Mouse (Mus musculus) WW6 (cell line): ENCODE results near the gene 6430548M08Rik.

Experiments used
- DNase-seq: peaks from one replicate; pipeline ENCODE4 v3.0.0-alpha.2; 2013; ENCODE audit warnings: low read depth, low spot score

Gene 6430548M08Rik

DNA sequence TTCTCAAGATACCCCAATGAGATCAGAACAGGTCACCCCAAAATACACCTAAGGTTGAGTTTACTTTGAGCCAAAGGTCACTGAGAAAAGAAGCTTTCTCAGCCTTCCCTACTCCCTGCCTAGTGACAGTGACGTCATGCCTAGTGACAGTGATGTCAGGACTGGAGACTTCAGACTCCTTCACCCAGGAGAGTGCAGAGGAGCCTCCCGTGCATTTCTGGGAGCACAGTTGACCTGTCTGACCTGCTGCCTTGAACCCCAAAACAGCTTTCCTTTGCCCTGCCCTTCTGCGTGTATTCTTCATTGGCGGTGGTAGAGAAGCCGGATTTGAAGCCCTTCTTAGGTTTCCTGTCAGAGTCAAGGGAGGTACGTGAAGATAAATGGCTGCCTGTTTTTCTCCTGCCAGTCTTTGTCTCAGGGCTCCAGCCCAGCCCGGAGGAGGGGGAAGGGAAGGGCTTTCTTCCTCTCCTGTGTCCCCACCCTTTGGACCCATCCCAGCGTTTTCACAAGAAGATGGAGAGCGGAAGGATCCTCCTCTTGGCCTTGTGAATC, 9.2 kb upstream of the 6430548M08Rik start:
- DNase-seq = no peak

GRCm38 (mm10) chr8:120109149-120109548, 4.8 kb upstream of the 6430548M08Rik start:
- no peak for DNase-seq

- DNase-seq = no peak
Measured at GRCm38 (mm10) chr8:120110966-120111365, 3.0 kb upstream of the 6430548M08Rik start.

DNA sequence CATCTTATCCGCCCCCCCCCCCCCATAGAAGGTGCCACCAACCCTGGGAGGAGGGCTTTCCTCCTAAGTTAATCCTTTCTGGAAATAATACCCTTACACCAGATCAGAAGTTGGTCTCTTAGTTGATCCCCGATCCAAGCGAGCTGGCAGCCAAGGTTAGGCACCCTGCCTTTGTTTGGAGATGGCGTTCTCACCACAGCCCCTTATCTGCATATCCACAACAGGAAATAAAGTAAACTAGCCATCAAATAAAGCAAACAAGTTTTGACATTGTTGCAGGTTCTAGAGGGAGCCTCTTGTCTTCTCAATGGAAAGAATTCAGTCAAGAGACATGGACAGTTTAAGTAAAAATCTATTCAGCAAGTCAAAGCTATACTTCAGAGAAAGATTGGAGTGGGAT, 2.6 kb upstream of the 6430548M08Rik start:
- DNase-seq = no peak

- DNase-seq = no peak
Measured at GRCm38 (mm10) chr8:120112535-120112934, 1.4 kb upstream of the 6430548M08Rik start.

- DNase-seq = no peak
Measured at GRCm38 (mm10) chr8:120113306-120113705, 646 bp upstream of the 6430548M08Rik start.

DNA sequence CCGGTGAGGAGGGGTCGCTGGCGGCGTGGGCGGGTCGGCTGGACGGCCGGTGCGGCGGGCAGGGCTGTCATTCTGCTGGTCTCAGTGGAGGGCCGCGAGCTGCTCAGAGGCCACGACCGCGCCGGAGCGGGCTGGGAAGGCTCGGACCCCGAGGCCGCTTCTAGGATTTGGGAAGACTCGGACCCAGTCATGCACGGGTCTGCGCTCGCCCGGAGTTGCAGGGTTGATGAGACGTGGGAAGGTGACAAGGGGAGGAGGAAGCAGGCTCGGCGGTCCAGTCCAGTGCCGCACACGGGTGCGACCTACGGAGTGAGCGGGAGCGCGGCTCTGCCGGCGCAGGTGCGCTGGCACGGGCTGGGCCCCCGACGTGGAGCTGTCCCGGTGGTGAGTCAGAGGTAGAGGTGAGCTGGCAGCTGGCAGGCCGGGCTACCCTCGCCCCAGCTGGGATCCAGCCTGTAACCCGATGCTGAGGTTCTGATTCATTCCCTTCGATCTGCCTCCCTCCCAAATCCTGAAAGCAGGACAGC, 426 bp downstream of the 6430548M08Rik start:
- no peak for DNase-seq

- no peak for DNase-seq
Measured at GRCm38 (mm10) chr8:120116600-120116999, 2.6 kb downstream of the 6430548M08Rik start.

GRCm38 (mm10) chr8:120118162-120118561, 4.2 kb downstream of the 6430548M08Rik start:
- no peak for DNase-seq

GRCm38 (mm10) chr8:120118847-120119246, 4.9 kb downstream of the 6430548M08Rik start:
- DNase-seq = no peak

- no peak for DNase-seq
Measured at GRCm38 (mm10) chr8:120119429-120119828, 5.5 kb downstream of the 6430548M08Rik start.

GRCm38 (mm10) chr8:120119931-120120330, 6.0 kb downstream of the 6430548M08Rik start:
- DNase-seq = no peak

DNA sequence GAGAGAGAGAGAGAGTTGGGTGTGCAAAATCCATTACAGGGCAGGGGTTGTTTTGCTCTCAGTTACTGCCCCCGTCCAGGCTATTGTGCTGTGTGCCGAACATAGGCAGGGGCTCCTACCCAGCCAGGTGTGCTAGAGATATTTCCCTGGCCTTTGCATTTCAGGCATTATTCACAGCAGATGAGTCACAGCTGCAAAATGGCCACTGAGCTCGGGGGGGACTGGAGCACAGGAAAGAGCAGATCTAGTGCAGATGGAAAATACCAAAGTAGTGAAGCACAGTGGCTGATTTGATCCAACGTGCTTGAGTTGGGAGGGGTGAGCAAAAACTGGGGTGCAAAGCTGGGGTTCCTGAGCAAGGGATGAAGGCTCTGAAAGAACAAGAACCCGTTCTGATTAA, 7.0 kb downstream of the 6430548M08Rik start:
- DNase-seq = no peak

- no peak for DNase-seq
Measured at GRCm38 (mm10) chr8:120124261-120124660, 10.3 kb downstream of the 6430548M08Rik start.

DNA sequence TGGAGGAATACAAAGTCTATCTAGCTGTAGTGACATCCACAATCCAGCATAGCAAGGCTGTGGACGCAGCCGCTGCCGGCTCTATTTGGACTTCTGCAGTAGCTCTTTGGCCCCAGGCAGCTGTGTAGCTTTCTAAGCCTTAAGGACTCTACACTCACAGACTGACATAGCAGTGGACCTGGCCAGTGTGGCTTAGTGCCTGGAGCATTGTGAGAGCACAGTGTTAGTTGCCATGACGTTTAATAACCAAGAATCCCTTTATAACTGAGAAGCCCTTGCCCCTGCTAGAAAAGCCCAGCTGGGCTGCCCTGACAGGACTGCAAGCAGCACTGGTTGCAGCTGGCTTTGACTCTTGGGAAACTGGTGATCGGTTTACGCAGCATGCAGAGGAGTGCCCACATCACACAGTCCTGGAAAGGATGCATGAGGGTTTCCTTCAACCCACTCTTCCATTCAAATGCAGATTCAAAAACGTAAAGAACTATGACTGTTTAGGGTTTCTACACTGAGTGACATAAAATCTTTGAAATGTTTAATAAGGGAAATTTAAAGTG, 11.0 kb downstream of the 6430548M08Rik start:
- DNase-seq = no peak

DNA sequence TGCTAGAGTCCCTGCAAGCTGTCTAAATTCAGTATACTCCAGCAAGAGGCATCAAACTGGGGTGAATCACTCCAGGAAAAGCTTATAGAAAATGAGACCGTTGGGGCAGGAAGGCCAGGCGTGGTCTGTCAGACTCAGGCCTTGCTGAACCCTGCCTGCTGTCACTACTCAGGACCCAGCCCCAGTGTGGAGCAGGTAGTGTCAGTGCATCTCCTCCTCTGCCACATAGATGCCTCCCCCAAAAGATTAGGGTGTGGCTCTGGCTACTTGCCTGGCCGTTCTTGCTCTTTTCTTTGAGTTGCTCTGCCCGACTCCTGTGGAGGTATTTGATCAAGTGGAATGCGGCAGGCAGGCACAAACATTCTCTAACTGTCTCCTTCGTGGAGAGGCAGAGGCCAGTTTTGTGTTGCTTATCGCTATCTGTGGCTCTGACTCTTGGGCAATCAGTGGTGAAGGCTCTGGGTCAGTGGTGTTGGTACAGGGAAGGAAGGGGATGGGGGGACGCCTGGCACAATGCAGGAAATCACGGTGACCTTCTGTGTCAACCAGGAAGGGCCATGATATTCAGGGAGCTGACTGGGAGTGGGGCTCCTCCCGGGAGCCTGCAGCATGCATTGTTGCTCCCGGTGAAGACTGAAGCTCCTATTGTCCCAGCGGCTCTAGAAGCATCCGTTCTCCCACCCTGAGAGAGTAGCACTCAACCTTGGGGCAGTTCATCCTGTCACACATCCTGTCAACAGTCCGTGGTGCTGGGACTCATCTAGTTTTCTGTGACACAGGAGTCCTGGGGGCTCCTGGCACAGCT, 12.6 kb downstream of the 6430548M08Rik start:
- DNase-seq = no peak

DNA sequence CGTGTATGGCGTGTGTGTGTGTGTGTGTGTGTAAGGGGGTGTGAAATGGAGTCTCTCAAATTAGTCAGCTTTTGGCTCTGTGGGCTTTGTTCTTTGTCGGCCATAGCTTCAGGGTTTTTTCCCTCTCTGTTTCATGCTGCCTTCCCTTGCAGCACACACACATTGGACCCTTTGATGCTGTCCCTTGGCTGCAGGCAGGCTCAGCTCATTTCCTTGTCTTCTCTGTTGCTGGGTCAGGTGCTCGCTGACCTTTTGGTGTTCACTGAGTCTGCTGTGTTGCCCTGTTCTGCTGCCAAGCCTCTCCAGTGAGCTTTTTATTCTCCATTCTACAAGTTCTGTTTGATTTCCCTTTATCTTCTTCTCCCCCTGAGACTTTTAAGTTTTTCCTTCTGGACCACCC, 15.6 kb downstream of the 6430548M08Rik start:
- DNase-seq = no peak

GRCm38 (mm10) chr8:120131158-120131557, 17.2 kb downstream of the 6430548M08Rik start:
- no peak for DNase-seq

- DNase-seq = no peak
Measured at GRCm38 (mm10) chr8:120133169-120133568, 19.2 kb downstream of the 6430548M08Rik start.

- DNase-seq = no peak
Measured at GRCm38 (mm10) chr8:120135687-120136086, 21.7 kb downstream of the 6430548M08Rik start.

DNA sequence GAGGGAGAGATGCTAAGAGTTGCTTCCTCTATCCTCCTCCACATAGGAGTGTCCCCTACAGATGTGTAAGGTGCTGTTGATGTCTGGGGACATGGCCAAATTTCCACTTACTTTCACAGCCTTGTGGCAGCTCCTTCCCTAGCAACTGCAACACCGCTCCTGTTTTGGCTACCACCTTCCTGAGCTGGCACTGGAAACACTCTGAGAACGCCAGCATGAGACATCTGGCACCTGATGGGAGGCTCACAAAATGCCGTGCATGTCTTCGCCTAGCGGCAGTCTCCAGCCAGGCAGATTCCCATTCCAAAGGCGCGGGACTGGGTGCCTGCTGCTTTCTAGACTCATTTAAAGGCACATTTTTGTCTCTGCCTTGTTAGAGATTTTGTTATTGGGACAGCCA, 22.7 kb downstream of the 6430548M08Rik start:
- no peak for DNase-seq

- no peak for DNase-seq
Measured at GRCm38 (mm10) chr8:120138958-120139357, 25.0 kb downstream of the 6430548M08Rik start.

GRCm38 (mm10) chr8:120140769-120141168, 26.8 kb downstream of the 6430548M08Rik start:
- no peak for DNase-seq
